Mouse (Mus musculus) CH12.LX (cell line): ENCODE measurements around the gene Lect2.

Experiments used
- CHD1 ChIP-seq: IDR thresholded peaks from 2 replicates; pipeline ENCODE4 v1.6.1; 2012; ENCODE audit warnings: low read depth, low read length, improper control_type of control experiment, inconsistent platforms
- CTCF ChIP-seq, 2 experiments: IDR thresholded peaks in 1 of 2; conservative IDR thresholded peaks in 1 of 2; 2 replicates each; pipeline ENCODE4 v1.5.1; 2011 to 2012; ENCODE audit warnings: low read depth in 2 of 2, low read length in 2 of 2, improper control_type of control experiment in 1 of 2, inconsistent platforms in 1 of 2, mild to moderate bottlenecking in 1 of 2, moderate library complexity in 1 of 2
- E2F4 ChIP-seq: IDR thresholded peaks from 2 replicates; pipeline ENCODE4 v1.6.1; 2011; ENCODE audit warnings: low read depth, low read length, improper control_type of control experiment; ENCODE audit not compliant: insufficient replicate concordance
- ELF1 ChIP-seq: IDR thresholded peaks from 2 replicates; pipeline ENCODE4 v1.6.1; 2014; ENCODE audit warnings: low read depth, mild to moderate bottlenecking, inconsistent platforms, low read length, improper control_type of control experiment
- EP300 ChIP-seq: IDR thresholded peaks from 2 replicates; pipeline ENCODE4 v1.6.1; 2011; ENCODE audit warnings: low read length, improper control_type of control experiment
- ETS1 ChIP-seq: conservative IDR thresholded peaks from 2 replicates; pipeline ENCODE4 v1.6.1; 2012; ENCODE audit warnings: low read depth, mild to moderate bottlenecking, inconsistent platforms, low read length, improper control_type of control experiment, moderate library complexity
- MAZ ChIP-seq: IDR thresholded peaks from 2 replicates; pipeline ENCODE4 v1.6.1; 2012; ENCODE audit warnings: low read depth, mild to moderate bottlenecking, inconsistent platforms, low read length, improper control_type of control experiment, moderate library complexity
- MXI1 ChIP-seq: IDR thresholded peaks from 2 replicates; pipeline ENCODE4 v1.6.1; 2011; ENCODE audit warnings: mild to moderate bottlenecking, low read depth, low read length, improper control_type of control experiment
- POLR2A ChIP-seq: IDR thresholded peaks from 2 replicates; pipeline ENCODE4 v1.6.1; 2011; ENCODE audit warnings: low read depth, mild to moderate bottlenecking, improper control_type of control experiment, low read length
- RAD21 ChIP-seq: IDR thresholded peaks from 2 replicates; pipeline ENCODE4 v1.6.1; 2011; ENCODE audit warnings: low read depth, mild to moderate bottlenecking, low read length, improper control_type of control experiment, moderate library complexity
- USF1 ChIP-seq: IDR thresholded peaks from 2 replicates; pipeline ENCODE4 v1.6.1; 2014; ENCODE audit warnings: low read depth, mild to moderate bottlenecking, inconsistent platforms, low read length, improper control_type of control experiment
- ZC3H11A ChIP-seq: IDR thresholded peaks from 2 replicates; pipeline ENCODE4 v1.6.1; 2012; ENCODE audit warnings: low read depth, mild to moderate bottlenecking, inconsistent platforms, low read length, improper control_type of control experiment
- ZNF384 ChIP-seq: IDR thresholded peaks from 2 replicates; pipeline ENCODE4 v1.6.1; 2012; ENCODE audit warnings: low read depth, low read length, improper control_type of control experiment, inconsistent platforms

DNA sequence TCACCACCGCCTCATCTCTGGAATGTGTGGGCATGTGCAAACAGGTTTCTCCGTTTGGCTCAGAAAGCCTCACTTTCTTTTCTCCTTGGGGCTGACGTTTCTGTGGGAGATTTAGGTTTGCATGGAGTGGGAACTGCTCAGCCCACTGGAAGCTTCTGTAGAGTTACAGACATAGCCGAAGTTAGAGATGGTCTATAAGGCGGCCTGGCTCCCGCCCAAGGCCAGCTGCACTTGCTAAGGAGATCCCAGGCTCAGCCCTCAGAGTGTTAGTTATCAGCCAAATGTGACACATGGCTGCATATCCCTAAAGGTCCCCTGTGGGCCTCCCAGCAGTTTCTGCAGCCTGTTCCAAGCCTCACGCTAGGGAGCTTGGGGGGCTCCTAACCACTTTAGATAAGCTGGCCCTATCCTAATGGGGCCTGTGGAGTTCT is 45.7 kb upstream of the Lect2 start:
- TF ChIP-seq POLR2A (no peak), CTCF (conservative IDR thresholded peaks at IDR 0.05 in 1 of 2, IDR thresholded peaks at IDR 0.05 in 1 of 2; ENCODE audit: low read depth in 2 of 2, low read length in 2 of 2) (no peak), E2F4 (no peak), USF1 (no peak), ELF1 (no peak), EP300 (no peak), MAZ (no peak), ZC3H11A (no peak), RAD21 (no peak), CHD1 (no peak), ZNF384 (no peak), ETS1 (no peak), MXI1 (no peak)
